Mouse (Mus musculus): ENCODE measurements around the gene Zfp64. TPM values are rescaled to one million over a fixed set of nuclear protein-coding genes. Genes with fewer than 3 reads are reported as not detected.
A peak's percentile ranks its signal among the peaks of the same experiment; 100 is the strongest.

The Zfp64 gene
- polyA plus RNA-seq, 1 experiment from 2014 or later, result 7.8 TPM

GRCm38 (mm10) chr2:168980859-168981258, 25.5 kb upstream of the Zfp64 start:
- H3K9me3 ChIP-seq (replicated peaks; ENCODE audit: control insufficient read depth, low read length), result no peaks in the 10 kb centered on the region
- no peak overlapping the region for H3K27ac ChIP-seq (ENCODE audit: low read length)
- H3K9ac ChIP-seq (ENCODE audit: low read depth, low read length), result no peak overlapping the region
- H3K36me3 ChIP-seq (ENCODE audit: control insufficient read depth, insufficient read depth), result no peaks in the 10 kb centered on the region
- no peak overlapping the region for H3K4me3 ChIP-seq (ENCODE audit: low read depth, low read length)
- 42% methylated on average over 6 of the region's 6 CpGs for WGBS (ENCODE audit: insufficient replicate concordance)
- ATAC-seq (ENCODE audit: low read depth), result peak; percentile 87
- no peak overlapping the region for H3K4me2 ChIP-seq (ENCODE audit: low read depth, low read length)
- H3K4me1 ChIP-seq (ENCODE audit: control insufficient read depth, low read depth, low read length), result no peaks in the 10 kb centered on the region
- no peaks in the 10 kb centered on the region for H3K27me3 ChIP-seq (ENCODE audit: control insufficient read depth, insufficient read depth, low read depth, low read length)

- no peak overlapping the region for H3K4me3 ChIP-seq (ENCODE audit: low read depth, low read length)
- no peak overlapping the region for H3K9ac ChIP-seq (ENCODE audit: low read depth, low read length)
- no peaks in the 10 kb centered on the region for H3K9me3 ChIP-seq (replicated peaks; ENCODE audit: control insufficient read depth, low read length)
- H3K4me2 ChIP-seq (ENCODE audit: low read depth, low read length), result no peak overlapping the region
- no peaks in the 10 kb centered on the region for H3K27me3 ChIP-seq (ENCODE audit: control insufficient read depth, insufficient read depth, low read depth, low read length)
- no peaks in the 10 kb centered on the region for H3K4me1 ChIP-seq (ENCODE audit: control insufficient read depth, low read depth, low read length)
- no peak for ATAC-seq (ENCODE audit: low read depth)
- WGBS (ENCODE audit: insufficient replicate concordance), result 53% methylated on average over 11 of the region's 11 CpGs
- H3K36me3 ChIP-seq (ENCODE audit: control insufficient read depth, insufficient read depth), result no peaks in the 10 kb centered on the region
- H3K27ac ChIP-seq (ENCODE audit: low read length), result no peak overlapping the region
Observed at GRCm38 (mm10) chr2:168979742-168980141, 24.4 kb upstream of the Zfp64 start.

GRCm38 (mm10) chr2:168978031-168978430, 22.6 kb upstream of the Zfp64 start:
- H3K36me3 ChIP-seq (ENCODE audit: control insufficient read depth, insufficient read depth), result no peaks in the 10 kb centered on the region
- WGBS (ENCODE audit: insufficient replicate concordance), result 38% methylated on average over 9 of the region's 9 CpGs
- H3K9ac ChIP-seq (ENCODE audit: low read depth, low read length), result no peak overlapping the region
- H3K27me3 ChIP-seq (ENCODE audit: control insufficient read depth, insufficient read depth, low read depth, low read length), result no peaks in the 10 kb centered on the region
- no peak overlapping the region for H3K4me2 ChIP-seq (ENCODE audit: low read depth, low read length)
- no peak overlapping the region for H3K4me3 ChIP-seq (ENCODE audit: low read depth, low read length)
- no peak overlapping the region for H3K27ac ChIP-seq (ENCODE audit: low read length)
- H3K9me3 ChIP-seq (replicated peaks; ENCODE audit: control insufficient read depth, low read length), result no peaks in the 10 kb centered on the region
- H3K4me1 ChIP-seq (ENCODE audit: control insufficient read depth, low read depth, low read length), result no peaks in the 10 kb centered on the region
- ATAC-seq (ENCODE audit: low read depth), result no peak

- 83% methylated on average over 20 of the region's 20 CpGs for WGBS (ENCODE audit: insufficient replicate concordance)
- Histone ChIP-seq H3K27me3 (ENCODE audit: control insufficient read depth, insufficient read depth, low read depth, low read length) (no peaks in the 10 kb centered on the region), H3K4me3 (ENCODE audit: low read depth, low read length) (no peak overlapping the region), H3K9me3 (replicated peaks; ENCODE audit: control insufficient read depth, low read length) (no peaks in the 10 kb centered on the region), H3K4me2 (ENCODE audit: low read depth, low read length) (no peak overlapping the region), H3K9ac (ENCODE audit: low read depth, low read length) (no peak overlapping the region), H3K4me1 (ENCODE audit: control insufficient read depth, low read depth, low read length) (no peaks in the 10 kb centered on the region), H3K27ac (ENCODE audit: low read length) (no peak overlapping the region), H3K36me3 (ENCODE audit: control insufficient read depth, insufficient read depth) (no peaks in the 10 kb centered on the region)
- no peak for ATAC-seq (ENCODE audit: low read depth)
Observed at GRCm38 (mm10) chr2:168970131-168970530, 14.7 kb upstream of the Zfp64 start.

GRCm38 (mm10) chr2:168968136-168968925, 12.9 kb upstream of the Zfp64 start:
- 62% methylated on average over 12 of the region's 12 CpGs for WGBS (ENCODE audit: insufficient replicate concordance)
- Histone ChIP-seq H3K4me2 (ENCODE audit: low read depth, low read length) (no peak overlapping the region), H3K27me3 (ENCODE audit: control insufficient read depth, insufficient read depth, low read depth, low read length) (no peaks in the 10 kb centered on the region), H3K36me3 (ENCODE audit: control insufficient read depth, insufficient read depth) (no peaks in the 10 kb centered on the region), H3K27ac (ENCODE audit: low read length) (no peak overlapping the region), H3K4me3 (ENCODE audit: low read depth, low read length) (no peak overlapping the region), H3K4me1 (ENCODE audit: control insufficient read depth, low read depth, low read length) (no peaks in the 10 kb centered on the region), H3K9ac (ENCODE audit: low read depth, low read length) (no peak overlapping the region), H3K9me3 (replicated peaks; ENCODE audit: control insufficient read depth, low read length) (no peaks in the 10 kb centered on the region)
- no peak for ATAC-seq (ENCODE audit: low read depth)

GRCm38 (mm10) chr2:168966525-168966924, 11.1 kb upstream of the Zfp64 start:
- H3K4me1 ChIP-seq (ENCODE audit: control insufficient read depth, low read depth, low read length), result no peaks in the 10 kb centered on the region
- WGBS (ENCODE audit: insufficient replicate concordance), result 62% methylated on average over 6 of the region's 6 CpGs
- no peaks in the 10 kb centered on the region for H3K9me3 ChIP-seq (replicated peaks; ENCODE audit: control insufficient read depth, low read length)
- H3K27ac ChIP-seq (ENCODE audit: low read length), result no peak overlapping the region
- no peaks in the 10 kb centered on the region for H3K27me3 ChIP-seq (ENCODE audit: control insufficient read depth, insufficient read depth, low read depth, low read length)
- no peak overlapping the region for H3K9ac ChIP-seq (ENCODE audit: low read depth, low read length)
- no peak for ATAC-seq (ENCODE audit: low read depth)
- H3K4me3 ChIP-seq (ENCODE audit: low read depth, low read length), result no peak overlapping the region
- H3K4me2 ChIP-seq (ENCODE audit: low read depth, low read length), result no peak overlapping the region
- no peaks in the 10 kb centered on the region for H3K36me3 ChIP-seq (ENCODE audit: control insufficient read depth, insufficient read depth)

GRCm38 (mm10) chr2:168964849-168965248, 9.5 kb upstream of the Zfp64 start:
- no peak for ATAC-seq (ENCODE audit: low read depth)
- no peak overlapping the region for H3K9ac ChIP-seq (ENCODE audit: low read depth, low read length)
- H3K36me3 ChIP-seq (ENCODE audit: control insufficient read depth, insufficient read depth), result no peaks in the 10 kb centered on the region
- 75% methylated on average over 5 of the region's 5 CpGs for WGBS (ENCODE audit: insufficient replicate concordance)
- no peaks in the 10 kb centered on the region for H3K4me1 ChIP-seq (ENCODE audit: control insufficient read depth, low read depth, low read length)
- H3K4me3 ChIP-seq (ENCODE audit: low read depth, low read length), result no peak overlapping the region
- H3K9me3 ChIP-seq (replicated peaks; ENCODE audit: control insufficient read depth, low read length), result no peaks in the 10 kb centered on the region
- no peak overlapping the region for H3K4me2 ChIP-seq (ENCODE audit: low read depth, low read length)
- H3K27me3 ChIP-seq (ENCODE audit: control insufficient read depth, insufficient read depth, low read depth, low read length), result no peaks in the 10 kb centered on the region
- H3K27ac ChIP-seq (ENCODE audit: low read length), result no peak overlapping the region

GRCm38 (mm10) chr2:168961729-168962666, 6.6 kb upstream of the Zfp64 start:
- Histone ChIP-seq H3K4me2 (ENCODE audit: low read depth, low read length) (no peak overlapping the region), H3K9me3 (replicated peaks; ENCODE audit: control insufficient read depth, low read length) (no peaks in the 10 kb centered on the region), H3K36me3 (ENCODE audit: control insufficient read depth, insufficient read depth) (no peaks in the 10 kb centered on the region), H3K27me3 (ENCODE audit: control insufficient read depth, insufficient read depth, low read depth, low read length) (no peaks in the 10 kb centered on the region), H3K4me1 (ENCODE audit: control insufficient read depth, low read depth, low read length) (no peaks in the 10 kb centered on the region), H3K27ac (ENCODE audit: low read length) (no peak overlapping the region), H3K4me3 (ENCODE audit: low read depth, low read length) (no peak overlapping the region), H3K9ac (ENCODE audit: low read depth, low read length) (no peak overlapping the region)
- WGBS (ENCODE audit: insufficient replicate concordance), result 68% methylated on average over 4 of the region's 4 CpGs
- no peak for ATAC-seq (ENCODE audit: low read depth)

GRCm38 (mm10) chr2:168960814-168961213, 5.4 kb upstream of the Zfp64 start:
- WGBS (ENCODE audit: insufficient replicate concordance), result 71% methylated on average over 3 of the region's 3 CpGs
- Histone ChIP-seq H3K4me3 (ENCODE audit: low read depth, low read length) (no peak overlapping the region), H3K4me1 (ENCODE audit: control insufficient read depth, low read depth, low read length) (peaks cover 1% of the 10 kb centered on the region), H3K9ac (ENCODE audit: low read depth, low read length) (no peak overlapping the region), H3K27me3 (ENCODE audit: control insufficient read depth, insufficient read depth, low read depth, low read length) (no peaks in the 10 kb centered on the region), H3K27ac (ENCODE audit: low read length) (no peak overlapping the region), H3K9me3 (replicated peaks; ENCODE audit: control insufficient read depth, low read length) (no peaks in the 10 kb centered on the region), H3K36me3 (ENCODE audit: control insufficient read depth, insufficient read depth) (no peaks in the 10 kb centered on the region), H3K4me2 (ENCODE audit: low read depth, low read length) (no peak overlapping the region)
- no peak for ATAC-seq (ENCODE audit: low read depth)
